Mouse (Mus musculus) heart, embryonic 11.5 days (tissue): ENCODE measurements around the gene Fam43a. TPM values are rescaled to one million over a fixed set of nuclear protein-coding genes. Genes with fewer than 3 reads are reported as not detected.

Experiments
- ATAC-seq: fragments of 200-750 bp; cut with Nextera tagmentation; replicated peaks from 2 replicates; pipeline ENCODE4 v1.8.0; 2017; ENCODE audit warnings: moderate library complexity; ENCODE audit not compliant: insufficient number of reproducible peaks, low FRiP score, low TSS enrichment
- H3K27ac ChIP-seq: fragments of 300-500 bp; sonication (generic); 2 replicates; pipeline ENCODE4 v1.5.1; 2014; ENCODE audit warnings: mild to moderate bottlenecking, low read depth, low read length
- H3K27me3 ChIP-seq: fragments of 300-500 bp; sonication (generic); 2 replicates; pipeline ENCODE4 v1.6.1; 2014; ENCODE audit warnings: mild to moderate bottlenecking, low read length, mixed read lengths; ENCODE audit not compliant: control insufficient read depth, insufficient read depth
- H3K36me3 ChIP-seq: fragments of 300-500 bp; sonication (generic); 2 replicates; pipeline ENCODE4 v1.6.1; 2014; ENCODE audit warnings: mild to moderate bottlenecking, low read length, moderate library complexity, mixed read lengths; ENCODE audit not compliant: control insufficient read depth, insufficient read depth
- H3K4me1 ChIP-seq: fragments of 300-500 bp; sonication (generic); 2 replicates; pipeline ENCODE4 v1.6.1; 2014; ENCODE audit warnings: low read length; ENCODE audit not compliant: control insufficient read depth, insufficient read depth
- H3K4me2 ChIP-seq: fragments of 300-500 bp; sonication (generic); 2 replicates; pipeline ENCODE4 v1.6.1; 2014; ENCODE audit warnings: mild to moderate bottlenecking, moderate library complexity
- H3K4me3 ChIP-seq: fragments of 300-500 bp; sonication (generic); 2 replicates; pipeline ENCODE4 v1.5.1; 2014; ENCODE audit warnings: low read depth, low read length
- H3K9ac ChIP-seq: fragments of 300-500 bp; sonication (generic); 2 replicates; pipeline ENCODE4 v1.6.1; 2014; ENCODE audit warnings: mild to moderate bottlenecking, low read depth, low read length, moderate library complexity
- H3K9me3 ChIP-seq: fragments of 300-500 bp; sonication (generic); replicated peaks from 2 replicates; pipeline ENCODE4 v1.6.1; 2016; ENCODE audit warnings: low read length; ENCODE audit not compliant: control insufficient read depth
- WGBS: fragments of 180-500 bp; shearing (Covaris S2); extraction: QIAGEN DNeasy Blood & Tissue Kit; methylation state at CpG from one replicate; pipeline ENCODE4 v1.1.7; 2014; ENCODE audit not compliant: insufficient replicate concordance; 5-methylcytosine and 5-hydroxymethylcytosine counted together
- polyA plus RNA-seq: library from polyadenylated mRNA; unstranded; fragments of >200 nt; fragmentation: Nextera tagmentation; extraction: Ambion mirVana; gene quantifications from 2 replicates; pipeline ENCODE4 v1.2.1, GENCODE M21; 2014

The Fam43a gene
- polyA plus RNA-seq, 1 experiment from 2014 or later, result 6.6 TPM

DNA sequence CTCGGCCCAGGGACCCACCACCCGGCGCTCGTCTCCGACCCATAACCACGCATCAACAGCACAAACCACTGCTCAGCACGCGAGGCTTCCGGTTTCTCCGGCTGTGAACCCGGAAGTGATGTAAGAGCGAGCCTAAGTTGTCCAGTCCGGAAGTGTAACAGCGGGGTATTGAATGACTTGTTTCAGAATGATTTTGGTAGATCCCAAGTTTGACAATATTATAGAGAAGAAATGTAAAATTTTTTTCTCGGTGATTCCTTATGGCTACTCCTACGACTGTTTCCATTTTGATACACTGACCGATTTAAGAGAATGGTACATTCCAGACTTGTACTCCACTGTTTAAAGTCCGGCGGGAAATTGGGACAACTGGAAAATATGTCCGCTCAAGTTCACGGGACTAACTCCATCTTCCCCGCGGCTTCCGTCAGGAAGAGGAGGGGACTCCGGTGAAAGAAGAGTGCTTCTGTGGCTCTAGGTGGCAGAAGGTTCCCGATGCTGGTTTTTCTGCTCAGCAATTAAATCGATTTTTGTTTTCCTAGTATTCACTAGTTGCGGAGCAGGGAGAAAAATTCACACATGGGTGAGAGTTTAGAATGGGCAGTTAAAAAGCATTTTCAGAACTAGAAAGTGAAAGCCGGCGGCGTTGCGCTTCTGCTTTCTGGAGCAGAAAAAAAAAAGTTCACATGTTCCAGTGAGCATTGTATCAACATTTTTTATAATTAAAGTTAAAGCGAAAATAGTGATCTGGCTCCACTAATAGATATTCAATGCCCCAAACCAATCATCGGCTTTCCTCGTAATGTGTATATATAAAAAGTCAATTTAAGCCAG is 11.8 kb upstream of the Fam43a start, which contains the start of gene Lsg1:
Gene Lsg1 (minus strand): TSS at position 99 of the 834 bp plus-strand sequence.
- H3K9ac ChIP-seq, result peak within 1 kb of the TSS; percentile 87
- H3K4me3 ChIP-seq, result peak within 1 kb of the TSS; percentile 91
- H3K36me3 ChIP-seq, result peaks cover 3% of the 10 kb centered on the region
- H3K4me1 ChIP-seq, result peaks cover 4% of the 10 kb centered on the region; the same call in 1 of the 2 replicates
- ATAC-seq, result peak; percentile 88
- peak within 1 kb of the TSS; percentile 25 for H3K27ac ChIP-seq
- H3K9me3 ChIP-seq, result no peaks in the 10 kb centered on the region
- H3K27me3 ChIP-seq, result no peaks in the 10 kb centered on the region
- peak within 1 kb of the TSS; percentile 97 for H3K4me2 ChIP-seq
- WGBS, result 4% methylated on average over 35 of the region's 35 CpGs

DNA sequence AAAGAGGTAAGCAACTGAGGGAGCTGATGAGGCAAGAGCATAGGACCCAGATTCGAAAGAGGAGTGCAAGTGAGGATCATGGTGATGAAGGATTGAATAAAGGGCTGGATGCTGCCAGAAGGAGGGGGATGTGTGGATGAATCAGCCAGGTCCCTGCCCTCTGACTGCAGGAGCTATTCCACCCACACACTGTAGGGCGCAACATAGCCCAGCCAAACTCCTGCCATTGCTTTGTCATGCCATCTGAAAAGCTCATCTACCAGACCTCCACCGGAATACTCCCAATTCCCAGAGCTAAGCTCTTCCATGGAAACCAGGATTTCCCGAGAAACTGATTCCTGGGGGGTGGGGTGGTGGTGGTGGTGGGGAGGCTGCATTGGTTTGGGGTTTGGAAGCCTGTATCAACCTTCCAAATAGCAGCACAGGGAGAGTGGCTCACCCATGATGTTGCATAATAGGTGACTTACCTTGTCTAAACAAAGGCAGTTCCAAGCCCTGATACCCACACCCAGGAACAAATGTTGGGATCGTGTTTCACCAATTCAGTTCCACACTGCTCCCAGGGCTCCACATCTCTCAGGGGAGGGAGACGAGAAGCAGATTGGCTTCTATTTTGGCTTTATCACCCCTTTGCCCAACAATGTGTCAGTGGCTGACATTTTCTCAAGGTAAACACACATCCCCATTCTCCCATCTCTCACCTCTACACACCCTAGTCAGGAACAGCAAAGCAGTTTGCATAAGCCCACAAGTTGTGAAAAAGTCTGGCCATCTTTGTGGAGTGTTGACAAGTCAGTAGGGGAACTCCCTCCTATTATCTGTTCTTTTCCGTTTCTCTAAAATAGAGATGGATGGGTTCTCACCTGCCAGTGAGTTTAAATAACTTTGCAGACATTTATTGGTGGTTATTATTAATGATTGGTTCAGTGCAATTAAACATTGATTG is 9.0 kb upstream of the Fam43a start:
- Histone ChIP-seq H3K4me2 (no peak overlapping the region), H3K36me3 (no peaks in the 10 kb centered on the region), H3K9ac (no peak overlapping the region), H3K27ac (no peak overlapping the region), H3K4me1 (peaks cover 4% of the 10 kb centered on the region; the same call in 1 of the 2 replicates), H3K9me3 (no peaks in the 10 kb centered on the region), H3K27me3 (0 out of 2 replicates have a peak, but pooled peaks cover 3% of the 10 kb centered on the region), H3K4me3 (no peak overlapping the region)
- ATAC-seq, result no peak
- WGBS, result 32% methylated on average over 7 of the region's 7 CpGs

DNA sequence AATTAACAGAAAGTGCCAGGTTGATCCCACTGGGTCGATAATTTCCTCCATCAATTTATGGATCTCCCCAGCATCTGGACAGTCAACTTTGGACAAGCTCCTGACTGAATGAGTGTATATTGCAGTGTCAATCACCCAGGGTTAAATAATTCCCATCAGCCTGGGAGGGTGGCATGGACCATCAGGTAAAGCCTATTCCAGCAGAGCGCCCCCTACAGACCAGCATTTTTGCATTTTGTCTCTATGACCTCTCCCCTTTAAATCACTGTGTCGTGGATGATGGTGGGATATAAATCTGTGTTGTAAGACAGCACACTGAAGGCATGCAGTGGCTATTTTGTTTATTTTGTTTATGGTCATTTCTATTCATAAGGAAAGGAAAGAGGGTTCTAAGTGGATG is 7.5 kb upstream of the Fam43a start:
- Histone ChIP-seq H3K4me1 (peaks cover 2% of the 10 kb centered on the region; the same call in 1 of the 2 replicates), H3K4me2 (no peak overlapping the region), H3K4me3 (no peak overlapping the region), H3K9me3 (no peaks in the 10 kb centered on the region), H3K36me3 (no peaks in the 10 kb centered on the region), H3K27ac (no peak overlapping the region), H3K9ac (no peak overlapping the region), H3K27me3 (0 out of 2 replicates have a peak, but pooled peaks cover 3% of the 10 kb centered on the region)
- WGBS, result 37% methylated on average over 3 of the region's 3 CpGs
- ATAC-seq, result no peak

DNA sequence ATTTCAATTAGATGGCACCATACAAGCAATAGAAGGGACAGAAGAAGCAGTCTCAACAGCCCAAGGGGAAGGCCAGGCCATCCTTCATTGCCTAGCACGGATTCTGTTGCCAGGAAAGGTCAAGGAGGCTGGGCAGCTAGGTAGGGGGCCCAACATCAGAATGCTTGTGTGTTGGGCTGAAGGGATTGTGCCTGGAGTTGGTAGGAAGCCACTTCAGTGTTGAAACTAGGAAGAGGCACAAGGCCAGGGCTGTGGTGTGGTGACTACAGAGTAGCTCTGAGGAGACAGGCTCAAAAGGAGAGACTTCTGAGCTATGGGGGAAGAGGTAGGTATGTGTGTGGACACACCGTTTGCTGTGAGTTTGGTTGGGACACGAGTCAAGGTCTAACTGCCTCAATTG is 4.2 kb upstream of the Fam43a start:
- Histone ChIP-seq H3K9me3 (no peaks in the 10 kb centered on the region), H3K27ac (no peak overlapping the region), H3K27me3 (0 out of 2 replicates have a peak, but pooled peaks cover 3% of the 10 kb centered on the region), H3K4me2 (no peak overlapping the region), H3K4me1 (peaks cover 6% of the 10 kb centered on the region; the same call in 1 of the 2 replicates), H3K36me3 (no peaks in the 10 kb centered on the region), H3K4me3 (no peak overlapping the region), H3K9ac (no peak overlapping the region)
- ATAC-seq, result no peak
- WGBS, result 51% methylated on average over 3 of the region's 3 CpGs

DNA sequence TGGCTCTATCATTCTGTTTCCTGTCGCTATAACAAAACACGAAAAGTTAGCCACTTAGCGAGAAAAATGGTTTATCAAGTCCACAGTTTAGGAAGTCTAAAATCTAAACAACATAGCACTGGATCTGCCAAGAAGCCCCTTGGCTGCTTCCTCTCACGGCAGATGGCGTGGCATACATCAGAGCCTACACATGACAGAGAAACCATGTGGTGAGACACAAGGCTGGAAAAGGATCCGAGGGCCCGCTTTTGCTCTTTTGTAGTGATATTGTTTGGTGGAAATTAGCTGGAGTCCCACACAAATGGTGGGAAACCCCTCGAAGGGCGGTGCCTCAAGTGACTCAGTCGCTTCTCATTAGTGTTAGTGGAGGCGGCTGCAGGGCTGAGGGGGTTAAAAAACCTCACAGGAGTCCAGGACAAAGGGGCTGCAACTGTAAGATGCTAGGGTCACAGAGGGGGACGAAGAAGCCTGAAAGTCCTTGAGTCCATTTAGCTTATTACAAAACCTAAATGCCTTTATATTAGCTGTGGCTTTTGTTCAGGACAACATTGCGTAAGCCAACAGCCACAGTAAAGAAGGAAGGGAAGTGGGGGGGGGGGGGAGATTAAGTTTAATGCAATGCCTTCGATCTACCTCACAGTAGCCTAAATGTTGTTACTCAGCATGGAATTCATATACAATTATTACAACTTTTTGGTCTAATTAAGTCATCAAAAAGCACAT is 3.5 kb upstream of the Fam43a start:
- WGBS, result 63% methylated on average over 14 of the region's 14 CpGs
- no peaks in the 10 kb centered on the region for H3K9me3 ChIP-seq
- ATAC-seq, result no peak
- no peak overlapping the region for H3K4me3 ChIP-seq
- 0 out of 2 replicates have a peak, but pooled peaks cover 3% of the 10 kb centered on the region for H3K27me3 ChIP-seq
- H3K9ac ChIP-seq, result no peak overlapping the region
- H3K4me2 ChIP-seq, result no peak overlapping the region
- no peak overlapping the region for H3K27ac ChIP-seq
- peaks cover 10% of the 10 kb centered on the region; the same call in 1 of the 2 replicates for H3K4me1 ChIP-seq
- H3K36me3 ChIP-seq, result no peaks in the 10 kb centered on the region

DNA sequence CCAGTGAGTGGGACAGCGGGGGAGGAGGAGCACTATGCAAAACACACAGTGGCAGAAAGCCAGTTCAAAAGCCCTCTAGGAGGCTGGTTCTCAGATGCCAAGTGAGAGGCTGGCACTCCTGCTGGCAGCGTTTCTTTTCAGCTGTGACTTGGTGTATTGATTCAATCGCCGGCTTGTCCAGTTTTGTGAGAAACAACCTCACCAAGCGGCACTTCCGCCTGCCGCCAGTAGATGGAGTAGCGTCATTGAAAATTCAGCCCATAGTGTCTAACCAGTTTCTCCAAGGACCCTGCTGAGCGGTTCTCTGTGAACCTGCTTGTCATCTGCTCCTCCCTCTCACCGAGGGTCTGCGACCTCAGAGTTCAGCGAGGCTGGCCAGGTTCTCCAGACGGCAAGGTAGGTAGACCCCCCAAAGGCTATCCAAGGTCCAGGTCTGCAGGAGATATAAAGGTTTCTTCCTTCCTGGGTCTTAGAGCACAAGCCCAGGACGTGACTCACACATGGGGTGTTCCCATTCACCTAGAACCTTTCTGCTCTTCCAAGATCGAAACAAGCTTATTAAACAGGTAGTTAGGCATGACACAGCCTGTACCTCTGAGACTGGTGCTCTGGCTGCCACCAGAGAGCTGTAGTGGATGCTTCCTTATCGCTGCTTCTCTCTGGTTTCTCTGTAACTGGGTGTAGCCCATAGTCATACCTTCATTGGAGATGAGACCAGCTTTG is 2.4 kb upstream of the Fam43a start:
- peak overlapping the region; percentile 59 for H3K9ac ChIP-seq
- H3K4me3 ChIP-seq, result peak overlapping the region; percentile 21
- H3K4me2 ChIP-seq, result peak overlapping the region; percentile 64
- peaks cover 21% of the 10 kb centered on the region for H3K4me1 ChIP-seq
- H3K36me3 ChIP-seq, result no peaks in the 10 kb centered on the region
- 0 out of 2 replicates have a peak, but pooled peaks cover 3% of the 10 kb centered on the region for H3K27me3 ChIP-seq
- H3K27ac ChIP-seq, result no peak overlapping the region
- WGBS, result 11% methylated on average over 16 of the region's 16 CpGs
- no peaks in the 10 kb centered on the region for H3K9me3 ChIP-seq
- ATAC-seq, result no peak

DNA sequence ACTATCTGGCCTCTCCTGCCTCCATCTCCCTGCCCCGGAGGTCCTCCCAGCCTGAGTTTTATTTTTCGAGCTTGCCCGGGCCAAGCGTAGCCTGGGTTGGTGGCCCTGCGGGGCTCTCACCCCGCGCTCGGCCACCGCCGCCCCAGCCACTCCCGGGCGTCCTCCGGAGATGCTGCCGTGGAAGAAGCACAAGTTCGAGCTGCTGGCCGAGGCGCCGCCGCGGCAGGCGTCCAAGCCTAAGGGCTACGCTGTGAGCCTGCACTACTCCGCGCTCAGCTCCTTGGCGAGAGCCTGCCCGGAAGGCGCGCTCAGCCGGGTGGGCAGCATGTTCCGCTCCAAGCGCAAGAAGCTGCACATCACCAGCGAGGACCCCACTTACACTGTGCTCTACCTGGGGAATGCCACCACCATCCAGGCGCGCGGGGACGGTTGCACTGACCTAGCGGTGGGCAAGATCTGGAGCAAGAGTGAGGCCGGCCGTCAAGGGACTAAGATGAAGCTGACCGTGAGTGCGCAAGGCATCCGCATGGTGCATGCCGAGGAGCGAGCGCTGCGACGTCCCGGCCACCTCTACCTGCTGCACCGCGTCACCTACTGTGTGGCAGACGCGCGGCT is 1.0 kb downstream of the Fam43a start:
- under 1% methylated on average over 53 of the region's 53 CpGs for WGBS
- Histone ChIP-seq H3K27ac (peak overlapping the region; percentile 65; the same call in 1 of the 2 replicates), H3K27me3 (no peaks in the 10 kb centered on the region), H3K36me3 (no peaks in the 10 kb centered on the region), H3K9me3 (no peaks in the 10 kb centered on the region), H3K9ac (peak overlapping the region; percentile 83), H3K4me3 (peak overlapping the region; percentile 78), H3K4me2 (peak overlapping the region; percentile 82), H3K4me1 (peaks cover 47% of the 10 kb centered on the region)
- 0 out of 2 replicates have a peak, but pooled peaks have one; percentile 14 for ATAC-seq
